Mouse (Mus musculus): ENCODE data around the gene Slc17a1.

The Slc17a1 gene

GRCm38 (mm10) chr13:23889011-23889605 is 21.6 kb downstream of the Slc17a1 start:
- ATAC-seq (ENCODE audit: low TSS enrichment) = no peak

- ATAC-seq (ENCODE audit: low TSS enrichment) = no peak
These were observed 25.2 kb downstream of the Slc17a1 start for GRCm38 (mm10) chr13:23892592-23893268.

DNA sequence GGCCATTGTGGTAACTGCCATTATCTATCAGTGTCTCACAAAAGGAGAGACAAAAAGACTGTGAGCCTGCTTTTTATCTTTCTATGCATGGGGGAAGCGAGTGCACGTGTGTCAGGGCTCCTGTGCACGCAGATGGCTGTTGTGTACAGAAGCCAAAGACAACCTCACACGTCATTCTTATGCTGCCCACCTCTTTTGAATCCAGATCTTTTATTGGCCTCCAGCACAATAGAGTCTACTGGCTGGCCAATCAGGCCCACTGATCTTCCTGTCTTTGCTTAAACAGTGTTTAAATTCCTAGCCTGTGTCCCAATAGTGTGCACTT is 25.7 kb downstream of the Slc17a1 start:
- no peak for ATAC-seq (ENCODE audit: low TSS enrichment)

DNA sequence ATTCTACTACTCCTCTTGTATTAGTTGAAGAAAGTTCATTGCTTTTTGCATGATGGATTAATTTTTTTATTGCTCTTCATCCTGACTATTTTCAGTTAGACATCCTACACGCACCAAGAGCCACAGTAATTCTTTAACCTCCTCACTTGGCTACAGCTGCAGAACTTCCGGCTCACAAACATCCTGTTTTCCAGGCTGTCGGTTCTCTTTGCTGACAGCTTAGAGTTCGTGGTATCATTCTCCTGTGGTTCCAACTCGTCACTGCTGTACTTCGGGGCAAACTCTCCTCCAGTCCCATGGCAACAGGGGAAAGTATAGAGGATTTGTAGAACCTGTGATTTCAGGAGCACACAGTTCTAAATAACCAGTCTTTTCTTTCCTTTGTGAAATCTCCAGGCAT is 30.7 kb downstream of the Slc17a1 start:
- ATAC-seq (ENCODE audit: low TSS enrichment) = no peak

- no peak for ATAC-seq (ENCODE audit: low TSS enrichment)
These were observed 39.4 kb downstream of the Slc17a1 start for GRCm38 (mm10) chr13:23906906-23907305.

DNA sequence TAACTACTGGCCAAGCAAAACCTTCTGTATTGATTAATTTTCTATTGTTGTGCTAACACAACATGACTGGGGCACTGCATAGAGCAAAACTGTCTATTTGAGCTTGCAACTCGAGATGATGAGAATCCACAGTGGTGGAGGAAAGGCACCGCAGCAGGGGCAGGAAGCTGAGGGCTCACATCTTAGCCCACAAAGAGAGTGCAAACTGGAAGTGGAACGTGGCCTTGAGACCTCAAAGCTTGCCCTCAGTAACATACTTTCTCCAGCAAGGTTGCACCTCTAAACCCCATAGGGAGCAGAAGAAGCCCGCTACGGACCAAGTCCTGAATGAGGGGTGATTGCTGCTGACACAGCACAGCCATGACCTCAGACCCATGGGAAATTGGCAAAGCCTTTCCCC is 42.6 kb downstream of the Slc17a1 start:
- no peak for ATAC-seq (ENCODE audit: low TSS enrichment)

- no peak for ATAC-seq (ENCODE audit: low TSS enrichment)
These were observed 43.8 kb downstream of the Slc17a1 start for GRCm38 (mm10) chr13:23911335-23911734.

DNA sequence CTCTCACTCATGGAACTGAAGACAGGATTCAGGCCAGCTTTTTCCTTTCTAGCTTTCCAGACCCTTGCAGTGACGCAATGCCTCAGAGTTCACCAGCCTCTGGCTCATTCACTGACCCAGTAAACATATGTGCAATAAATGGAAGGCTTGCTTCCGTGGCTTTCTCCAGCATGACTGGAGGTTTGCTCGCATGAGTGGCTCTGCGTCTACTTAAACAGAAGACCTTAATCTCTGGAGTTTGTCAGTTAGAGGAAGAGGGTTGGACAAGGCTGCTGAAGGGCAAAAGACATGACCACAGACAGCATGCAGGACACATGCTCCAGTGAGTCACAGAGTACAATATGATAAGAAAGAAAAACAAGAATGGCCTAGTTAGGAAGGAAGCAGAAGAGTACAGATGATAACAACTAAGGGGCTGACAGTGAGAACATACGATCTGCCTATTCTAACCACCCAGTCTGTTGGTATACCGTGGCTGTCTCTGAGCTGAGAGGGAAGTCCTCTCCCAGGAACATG is 46.3 kb downstream of the Slc17a1 start:
- ATAC-seq (ENCODE audit: low TSS enrichment) = no peak

- ATAC-seq (ENCODE audit: low TSS enrichment) = no peak
These were observed 47.0 kb downstream of the Slc17a1 start, which contains the start of gene Slc17a4 for GRCm38 (mm10) chr13:23914376-23915167. Gene Slc17a4 (minus strand): TSS chr13:23915009.

GRCm38 (mm10) chr13:23916132-23916531 is 48.6 kb downstream of the Slc17a1 start:
- ATAC-seq (ENCODE audit: low TSS enrichment) = no peak

DNA sequence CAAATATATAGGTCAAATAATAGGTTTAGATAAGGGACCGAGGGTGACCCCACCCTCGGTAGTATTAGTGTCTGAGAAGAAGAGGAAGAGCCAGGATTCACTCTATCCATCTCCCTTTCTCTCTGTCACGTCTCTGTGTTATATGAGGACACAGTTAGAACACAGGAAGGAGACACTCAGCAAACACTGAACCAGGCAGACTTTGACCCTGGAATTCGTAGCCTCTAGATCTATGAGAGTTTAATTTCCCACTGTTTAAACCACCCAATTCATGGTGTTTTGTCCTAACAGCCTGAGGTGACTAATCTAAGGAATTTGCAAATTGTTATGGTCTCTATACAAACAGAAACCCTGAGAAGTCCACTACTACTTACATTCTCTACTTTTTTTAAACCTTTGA is 50.1 kb downstream of the Slc17a1 start:
- no peak for ATAC-seq (ENCODE audit: low TSS enrichment)

DNA sequence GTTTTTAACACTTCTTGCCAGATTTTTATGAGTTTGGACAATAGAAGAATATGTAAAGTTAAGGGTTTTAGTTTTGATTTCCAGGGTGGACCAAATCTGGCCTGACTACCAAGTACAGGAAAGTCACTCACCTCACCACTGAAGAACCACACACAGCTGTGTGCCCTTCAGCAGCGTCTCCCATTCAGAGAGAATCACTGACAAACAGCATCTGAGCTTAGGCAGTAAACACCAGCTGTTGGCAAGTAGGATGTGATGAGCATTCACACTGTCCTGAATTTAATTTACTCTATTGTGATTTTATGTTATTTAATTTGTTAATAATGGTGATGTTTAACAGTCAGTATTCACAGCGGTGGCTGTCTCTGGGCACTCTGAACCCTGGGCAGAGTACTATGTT is 58.2 kb downstream of the Slc17a1 start:
- no peak for ATAC-seq (ENCODE audit: low TSS enrichment)

DNA sequence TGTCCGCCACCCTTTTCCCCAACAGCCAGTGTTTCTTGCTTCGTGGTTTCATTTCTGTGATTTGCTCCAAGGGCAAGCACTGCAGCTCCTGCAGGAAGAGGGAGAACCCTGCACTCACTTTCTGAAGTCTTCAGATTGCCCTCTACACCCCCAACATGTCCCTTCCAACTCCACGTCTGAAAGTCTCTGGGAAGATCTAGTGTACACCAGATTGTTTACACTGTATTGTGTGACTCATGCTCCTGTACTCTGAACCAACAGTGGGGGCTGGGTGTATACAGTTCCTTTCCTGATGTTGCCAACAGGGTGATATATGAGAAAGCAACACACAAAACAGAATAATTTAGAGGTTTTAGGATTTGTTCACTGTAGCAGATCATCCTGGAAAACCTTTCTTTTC is 61.1 kb downstream of the Slc17a1 start:
- ATAC-seq (ENCODE audit: low TSS enrichment) = no peak

DNA sequence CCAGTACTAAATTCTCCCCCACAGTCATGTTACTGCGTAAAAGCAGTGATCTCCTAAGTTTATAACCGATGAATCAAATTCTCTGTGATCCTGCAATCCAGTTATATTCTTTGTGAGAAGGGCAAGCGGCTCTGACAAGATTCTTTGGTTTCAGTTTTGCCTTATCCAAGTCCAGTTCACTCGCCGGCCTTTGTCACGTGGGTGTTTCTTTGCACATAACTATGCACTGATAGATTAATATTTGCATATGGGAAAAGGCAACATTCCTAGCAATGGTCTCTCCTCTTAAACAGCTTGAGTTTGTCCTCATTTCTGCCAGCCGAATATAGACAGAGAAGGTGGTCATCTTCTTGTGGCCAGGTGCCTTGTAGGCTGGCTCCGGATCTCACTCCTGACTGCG is 62.9 kb downstream of the Slc17a1 start:
- ATAC-seq (ENCODE audit: low TSS enrichment) = no peak

GRCm38 (mm10) chr13:23930904-23931303 is 63.4 kb downstream of the Slc17a1 start:
- no peak for ATAC-seq (ENCODE audit: low TSS enrichment)

DNA sequence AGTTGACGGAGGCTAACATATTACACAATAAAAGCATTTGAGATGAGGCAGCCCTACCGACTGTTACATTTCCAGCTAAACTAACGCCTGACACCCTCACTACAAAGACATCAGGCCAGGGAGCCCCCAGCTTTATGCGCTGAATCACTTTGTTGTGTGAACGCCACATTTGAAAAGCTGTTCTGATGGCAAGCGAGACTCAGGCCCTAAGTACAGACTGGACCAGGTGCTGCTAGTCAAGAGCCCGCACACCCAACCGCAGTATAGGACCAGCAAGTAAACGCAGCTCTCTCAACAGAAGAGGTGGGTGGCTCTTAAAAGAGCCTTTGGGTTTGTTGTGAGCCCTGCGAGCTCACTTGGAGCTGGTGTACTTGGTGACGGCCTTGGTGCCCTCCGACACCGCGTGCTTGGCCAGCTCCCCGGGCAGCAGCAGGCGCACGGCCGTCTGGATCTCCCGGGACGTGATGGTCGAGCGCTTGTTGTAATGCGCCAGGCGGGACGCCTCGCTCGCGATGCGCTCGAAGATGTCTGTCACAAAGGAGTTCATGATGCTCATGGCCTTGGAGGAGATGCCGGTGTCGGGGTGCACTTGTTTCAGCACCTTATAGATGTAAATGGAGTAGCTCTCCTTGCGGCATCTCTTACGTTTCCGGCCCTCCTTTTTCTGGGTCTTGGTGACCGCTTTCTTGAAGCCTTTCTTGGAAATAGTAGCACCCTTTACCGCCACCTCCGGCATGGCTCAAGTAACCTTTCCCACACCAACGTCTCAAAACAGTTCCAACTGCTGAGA is 66.1 kb downstream of the Slc17a1 start, which contains the start of gene Hist1h2ba:
Hist1h2ba (minus strand) TSS at position 736 of the 790 bp plus-strand sequence.
- no peak for ATAC-seq (ENCODE audit: low TSS enrichment)

DNA sequence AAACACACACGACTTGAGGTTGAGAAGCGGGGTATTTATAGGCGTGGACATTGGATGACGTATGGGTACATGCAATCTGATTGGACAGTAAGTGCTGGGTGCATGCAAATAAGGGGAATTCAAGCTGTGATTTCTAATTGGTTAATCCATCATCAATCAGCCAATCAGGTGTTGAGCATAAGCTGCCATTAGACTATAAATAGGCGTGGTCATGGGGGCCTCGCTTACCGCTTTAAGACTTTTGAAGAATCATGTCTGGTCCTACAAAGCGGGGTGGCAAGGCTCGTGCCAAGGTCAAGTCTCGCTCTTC is 66.6 kb downstream of the Slc17a1 start, which contains the start of gene Hist1h2aa:
Hist1h2aa (plus strand) TSS at position 252 of the 310 bp plus-strand sequence.
- no peak for ATAC-seq (ENCODE audit: low TSS enrichment)

DNA sequence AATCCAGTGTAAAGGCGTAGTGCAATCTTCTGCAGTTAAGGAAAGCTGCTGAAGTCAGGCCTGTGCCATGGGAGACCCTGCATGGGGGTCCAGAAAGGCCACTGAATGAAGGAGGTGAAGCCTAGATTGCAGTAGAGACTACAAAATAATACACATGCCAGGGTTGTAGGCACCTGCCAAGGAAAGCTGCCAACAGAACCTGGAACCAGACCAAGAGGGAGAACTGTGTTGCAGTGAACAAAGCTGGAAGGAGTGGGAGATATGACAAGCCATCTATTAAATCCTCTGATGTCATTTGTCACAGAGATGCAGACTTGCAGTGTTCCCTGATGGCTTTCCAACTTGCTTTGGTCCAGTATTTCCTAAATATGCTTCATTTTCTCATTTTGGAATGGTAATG is 71.1 kb downstream of the Slc17a1 start:
- ATAC-seq (ENCODE audit: low TSS enrichment) = no peak

DNA sequence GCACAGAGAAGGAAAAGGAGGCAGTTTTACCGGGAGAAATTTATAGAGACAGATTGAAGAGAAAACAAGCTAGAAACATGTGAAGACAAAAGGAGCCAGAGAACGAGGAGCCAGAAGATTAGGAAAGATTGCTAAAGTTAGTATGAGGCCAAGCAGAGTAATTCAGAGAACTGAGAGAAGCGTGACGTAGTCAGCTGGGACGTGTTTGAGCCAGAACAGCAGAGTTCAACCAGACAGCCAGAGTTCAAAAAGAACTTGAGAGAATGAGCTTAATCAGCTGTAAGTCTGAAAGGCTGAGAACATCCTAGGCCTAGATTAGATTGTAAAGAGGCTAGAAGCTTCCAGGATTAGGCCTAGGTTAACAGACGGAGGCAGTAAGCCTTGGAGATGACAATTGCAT is 72.7 kb downstream of the Slc17a1 start:
- no peak for ATAC-seq (ENCODE audit: low TSS enrichment)

DNA sequence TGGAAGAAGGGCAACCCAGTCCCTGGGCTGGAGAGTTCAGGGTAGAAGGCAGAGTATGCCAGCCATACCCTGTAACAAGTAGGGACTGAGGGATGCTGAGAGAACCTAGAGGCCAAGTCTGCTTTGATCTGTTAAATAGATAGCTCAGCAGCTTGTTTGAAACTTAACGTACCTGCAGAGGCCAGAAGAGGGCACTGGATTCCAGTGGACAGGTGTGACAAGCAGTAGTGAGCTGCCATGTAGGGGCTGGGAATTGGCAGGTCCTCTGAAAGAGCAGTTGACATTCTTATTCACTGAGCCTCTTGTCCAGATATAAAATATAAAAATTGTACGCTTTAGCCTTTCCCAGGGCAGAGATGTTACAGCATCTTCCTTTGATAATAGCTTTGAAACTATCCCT is 75.3 kb downstream of the Slc17a1 start:
- ATAC-seq (ENCODE audit: low TSS enrichment) = no peak

Measured in frontal cortex, adult (tissue).